Mouse (Mus musculus) monocyte, adult 5-6 weeks (primary cell): ENCODE measurements at regions not wholly inside any gene's neighbourhood (a gene's known extent, or its start where the extent isn't known, plus 50 kb on each side); places are given as distances from the start of the nearest gene placed in this dataset.
A peak's percentile ranks its signal among the peaks of the same experiment; 100 is the strongest.
"Not testable (repeated sequence)": the region's sequence is repeated elsewhere in the genome, so short reads cannot be mapped to it uniquely, and the experiment has no call there.

Experiments
- ATAC-seq: fragments of 153-309, 156-312 bp; replicated peaks from 2 replicates; pipeline ENCODE4 v1.8.0; 2017; ENCODE audit warnings: mild to moderate bottlenecking; ENCODE audit not compliant: low TSS enrichment, insufficient number of reproducible peaks, severe bottlenecking, poor library complexity, low FRiP score

GRCm38 (mm10) chr10:11515144-11515543 is 171.9 kb downstream of the Epm2a start:
- no peak for ATAC-seq

- no peak for ATAC-seq
Measured at GRCm38 (mm10) chr10:11517122-11517521, 173.9 kb downstream of the Epm2a start.

GRCm38 (mm10) chr10:11531343-11531742 is 188.1 kb downstream of the Epm2a start:
- no peak for ATAC-seq

- not testable (repeated sequence) for ATAC-seq
Measured at GRCm38 (mm10) chr10:11555376-11555775, 212.2 kb downstream of the Epm2a start.

GRCm38 (mm10) chr10:11570523-11571055 is 227.4 kb downstream of the Epm2a start:
- no peak for ATAC-seq

GRCm38 (mm10) chr10:11608451-11608850 is 265.2 kb downstream of the Epm2a start:
- ATAC-seq, result no peak

GRCm38 (mm10) chr10:11609092-11609491 is 265.9 kb downstream of the Epm2a start:
- peak; percentile 61; the same call in 1 of the 2 replicates for ATAC-seq

- ATAC-seq, result no peak
Measured at GRCm38 (mm10) chr10:11648151-11648550, 304.9 kb downstream of the Epm2a start.

GRCm38 (mm10) chr10:11660056-11660770 is 317.0 kb downstream of the Epm2a start:
- no peak for ATAC-seq

- no peak for ATAC-seq
Measured at GRCm38 (mm10) chr10:11661660-11662250, 318.6 kb downstream of the Epm2a start.

GRCm38 (mm10) chr10:11709742-11710141 is 366.5 kb downstream of the Epm2a start:
- ATAC-seq, result no peak

- ATAC-seq, result no peak
Measured at GRCm38 (mm10) chr10:11724775-11725174, 381.6 kb downstream of the Epm2a start.

GRCm38 (mm10) chr10:11729536-11729935 is 386.3 kb downstream of the Epm2a start:
- no peak for ATAC-seq

GRCm38 (mm10) chr10:11739574-11740368 is 396.6 kb downstream of the Epm2a start:
- no peak for ATAC-seq

GRCm38 (mm10) chr10:11745587-11745986 is 402.4 kb downstream of the Epm2a start:
- no peak for ATAC-seq

- no peak for ATAC-seq
Measured at GRCm38 (mm10) chr10:11746959-11747358, 403.8 kb downstream of the Epm2a start.

- no peak for ATAC-seq
Measured at GRCm38 (mm10) chr10:11755105-11755730, 412.0 kb downstream of the Epm2a start.

- ATAC-seq, result no peak
Measured at GRCm38 (mm10) chr10:11777894-11778293, 434.7 kb downstream of the Epm2a start.

- ATAC-seq, result no peak
Measured at GRCm38 (mm10) chr10:11780302-11780701, 437.1 kb downstream of the Epm2a start.
